Mouse (Mus musculus): ENCODE measurements at regions not wholly inside any gene's neighbourhood (a gene's known extent, or its start where the extent isn't known, plus 50 kb on each side); places are given as distances from the start of the nearest gene placed in this dataset.

GRCm38 (mm10) chr15:61506361-61506897 is 583.6 kb upstream of the A1bg start:
- no peak for DNase-seq (ENCODE audit: low spot score)

DNA sequence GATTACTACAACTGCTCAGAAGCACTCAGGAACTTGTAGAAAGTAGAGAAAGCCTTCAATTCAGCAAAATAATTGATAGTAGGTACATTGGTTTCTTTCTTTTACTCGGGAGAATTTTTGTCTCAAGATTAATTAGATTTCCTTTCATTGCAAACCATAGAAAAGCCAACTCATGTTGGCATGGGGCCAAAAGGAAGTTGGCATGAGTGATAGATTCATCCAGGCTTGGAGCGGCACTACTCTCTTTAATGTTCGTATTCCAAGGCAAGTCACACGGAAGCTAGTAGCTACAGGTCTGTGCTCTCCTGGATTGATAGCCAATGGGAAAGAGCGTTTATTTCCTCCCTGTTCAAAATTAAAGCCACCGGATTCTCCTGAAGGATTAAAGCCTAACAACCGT is 580.6 kb upstream of the A1bg start:
- DNase-seq (ENCODE audit: low spot score): peak; percentile 14

- DNase-seq (ENCODE audit: low spot score): no peak
These were observed 566.9 kb upstream of the A1bg start for GRCm38 (mm10) chr15:61489731-61490130.

GRCm38 (mm10) chr15:61481861-61482260 is 559.0 kb upstream of the A1bg start:
- DNase-seq (ENCODE audit: low spot score): no peak

GRCm38 (mm10) chr15:61473900-61474299 is 551.1 kb upstream of the A1bg start:
- no peak for DNase-seq (ENCODE audit: low spot score)

DNA sequence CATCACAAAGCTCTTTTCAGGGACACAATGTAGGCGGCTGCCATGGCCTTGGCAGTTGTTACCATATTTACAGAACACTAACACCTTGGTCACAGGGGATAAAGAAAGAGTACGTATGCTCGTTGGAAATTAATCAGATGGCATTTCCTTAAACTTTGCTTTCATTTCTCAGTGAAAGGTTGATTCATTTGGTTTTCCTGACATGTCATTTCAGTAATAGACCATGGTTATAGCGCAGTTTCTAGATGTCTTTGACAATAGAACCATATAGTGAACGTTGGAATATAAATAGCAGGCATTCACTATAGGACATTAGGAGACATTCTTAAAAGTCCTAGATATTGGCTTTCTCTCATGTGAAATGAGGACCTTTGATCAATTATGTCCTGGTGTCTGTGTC is 532.2 kb upstream of the A1bg start:
- no peak for DNase-seq (ENCODE audit: low spot score)

GRCm38 (mm10) chr15:61454350-61454671 is 531.5 kb upstream of the A1bg start:
- DNase-seq (ENCODE audit: low spot score): peak; percentile 4

GRCm38 (mm10) chr15:61453656-61454349 is 531.0 kb upstream of the A1bg start:
- no peak for DNase-seq (ENCODE audit: low spot score)

DNA sequence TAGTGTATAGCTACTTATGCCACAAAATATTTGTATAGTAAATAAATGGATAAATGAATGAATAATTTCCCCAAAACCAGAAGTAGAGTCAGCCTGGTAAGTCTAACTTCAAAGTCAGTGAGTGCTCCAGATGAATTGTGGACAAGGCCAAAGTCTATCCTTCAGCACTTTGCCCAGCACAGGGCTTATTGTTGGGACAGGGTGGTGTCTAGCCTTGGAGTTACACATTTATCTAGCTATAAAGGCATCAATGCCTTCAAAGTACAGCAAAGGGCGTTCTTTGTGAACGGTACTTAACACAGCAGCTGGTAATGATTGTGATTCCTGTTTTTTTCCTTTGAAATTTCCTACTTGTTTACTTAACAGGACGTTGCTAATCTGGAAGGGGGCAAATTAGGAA is 527.4 kb upstream of the A1bg start:
- no peak for DNase-seq (ENCODE audit: low spot score)

DNA sequence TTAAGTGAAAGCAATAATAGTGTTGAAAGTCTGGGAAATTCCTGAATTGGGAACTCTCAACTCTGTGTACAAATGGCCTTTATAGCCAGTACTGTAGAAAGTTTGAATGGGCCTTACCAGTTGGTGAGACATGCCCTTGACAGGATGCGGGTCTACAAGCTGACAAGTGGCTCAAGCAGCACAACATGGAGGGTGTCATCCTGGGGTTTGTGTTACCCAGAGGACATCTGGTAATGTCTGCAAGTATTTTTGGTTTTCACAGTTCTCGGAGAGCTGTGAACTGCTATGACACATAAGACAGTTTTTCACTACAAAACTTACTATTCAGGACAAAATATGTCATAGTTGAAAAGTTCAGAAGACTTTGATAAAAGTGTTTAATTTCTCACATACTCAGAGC is 525.7 kb upstream of the A1bg start:
- DNase-seq (ENCODE audit: low spot score): no peak

GRCm38 (mm10) chr15:61446053-61446840 is 523.4 kb upstream of the A1bg start:
- DNase-seq (ENCODE audit: low spot score): no peak

- DNase-seq (ENCODE audit: low spot score): no peak
These were observed 519.1 kb upstream of the A1bg start for GRCm38 (mm10) chr15:61441734-61442398.

GRCm38 (mm10) chr15:61441012-61441411 is 518.2 kb upstream of the A1bg start:
- DNase-seq (ENCODE audit: low spot score): no peak

DNA sequence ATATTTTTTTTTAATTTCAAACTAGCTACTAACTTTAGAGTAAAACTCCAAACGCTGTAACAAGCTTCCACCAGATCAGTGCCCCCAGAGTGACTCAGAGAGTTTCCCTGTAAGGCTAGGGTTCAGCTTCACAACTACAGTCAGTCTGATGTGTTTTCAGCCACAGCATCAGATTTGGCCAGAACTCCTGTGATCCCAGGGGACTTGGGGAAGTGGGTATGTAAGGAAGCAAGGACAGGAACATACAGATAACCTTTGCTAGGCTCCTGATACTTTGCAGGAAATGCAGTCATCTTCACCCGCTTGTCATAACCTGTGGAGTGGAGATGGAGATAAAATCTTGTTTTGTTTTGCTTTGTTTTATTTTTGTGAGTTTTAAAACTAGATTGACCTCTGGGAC is 517.5 kb upstream of the A1bg start:
- no peak for DNase-seq (ENCODE audit: low spot score)

GRCm38 (mm10) chr15:61439623-61440170 is 516.9 kb upstream of the A1bg start:
- no peak for DNase-seq (ENCODE audit: low spot score)

GRCm38 (mm10) chr15:61428818-61429415 is 506.1 kb upstream of the A1bg start:
- no peak for DNase-seq (ENCODE audit: low spot score)

GRCm38 (mm10) chr15:61422989-61423388 is 500.2 kb upstream of the A1bg start:
- DNase-seq (ENCODE audit: low spot score): no peak

DNA sequence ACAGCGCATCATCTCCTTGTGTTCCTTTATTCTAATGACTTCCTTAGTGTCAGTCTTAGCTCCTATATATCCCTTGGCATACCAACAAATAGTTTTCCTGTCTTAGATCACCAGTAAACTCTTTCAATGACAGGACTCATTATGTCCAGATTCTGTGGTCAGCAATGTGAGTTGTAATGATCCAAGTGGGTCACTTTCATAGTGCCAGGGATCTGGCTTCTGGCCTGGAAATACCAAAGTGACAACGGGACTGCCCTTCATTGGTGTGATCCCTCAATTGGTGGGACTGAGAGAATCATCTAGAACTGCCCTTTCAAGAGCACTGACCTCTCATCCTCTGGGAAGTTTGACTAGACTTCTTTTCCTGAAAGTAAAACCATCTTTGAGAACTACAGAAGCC is 494.7 kb upstream of the A1bg start:
- no peak for DNase-seq (ENCODE audit: low spot score)

GRCm38 (mm10) chr15:61416841-61417240 is 494.0 kb upstream of the A1bg start:
- DNase-seq (ENCODE audit: low spot score): no peak

GRCm38 (mm10) chr15:61415626-61416025 is 492.8 kb upstream of the A1bg start:
- DNase-seq (ENCODE audit: low spot score): no peak

DNA sequence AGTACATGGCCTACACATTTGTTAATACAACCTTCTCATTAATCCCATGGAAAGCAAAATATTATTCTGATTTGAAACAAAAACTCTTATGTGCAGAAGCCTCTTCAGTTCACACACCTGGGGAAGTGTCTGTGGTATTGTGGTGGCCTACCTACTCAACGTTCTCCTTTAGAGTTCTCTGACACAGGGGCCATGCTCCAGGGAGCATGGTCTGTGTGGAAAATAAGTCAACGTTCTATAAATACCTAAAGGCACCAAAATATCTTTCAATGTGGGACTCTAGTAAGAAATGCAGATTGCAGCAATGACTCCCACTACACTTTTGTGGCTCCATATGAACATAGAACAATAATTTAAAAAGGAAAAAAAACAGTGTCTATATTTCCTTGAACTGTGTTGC is 489.0 kb upstream of the A1bg start:
- DNase-seq (ENCODE audit: low spot score): no peak

GRCm38 (mm10) chr15:61410789-61411188 is 488.0 kb upstream of the A1bg start:
- DNase-seq (ENCODE audit: low spot score): no peak

Measured in layer of hippocampus, adult 11-12 months (tissue).